Mouse (Mus musculus): Measurements from ENCODE around the gene Nfe2l2. TPM values are rescaled to one million over a fixed set of nuclear protein-coding genes. Genes with fewer than 3 reads are reported as not detected.
A peak's percentile ranks its signal among the peaks of the same experiment; 100 is the strongest.
"Not testable (repeated sequence)": the region's sequence is repeated elsewhere in the genome, so short reads cannot be mapped to it uniquely, and the experiment has no call there.

Nfe2l2 gene
- total RNA-seq, 2 experiments from 2014 or later = 11.4 to 13.5 TPM

DNA sequence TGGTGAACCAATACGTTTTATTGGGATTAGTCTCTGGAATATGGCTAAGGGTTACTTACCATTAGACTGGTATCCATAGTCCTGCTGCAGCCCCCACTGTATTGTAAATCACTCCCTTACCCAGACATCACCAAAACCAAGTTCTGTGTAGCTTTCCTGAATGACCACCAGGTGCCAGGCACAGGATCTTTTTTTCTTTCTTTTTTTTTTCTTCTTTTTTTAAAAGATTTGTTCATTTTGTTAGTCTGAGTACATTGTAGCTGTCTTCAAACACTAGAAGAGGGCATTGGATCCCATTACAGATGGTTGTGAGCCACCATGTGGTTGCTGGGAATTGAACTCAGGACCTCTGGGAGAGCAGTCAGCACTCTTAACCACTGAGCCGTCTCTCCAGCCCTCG lies 8.6 kb upstream of the Nfe2l2 start:
- DNase-seq = no peak

DNA sequence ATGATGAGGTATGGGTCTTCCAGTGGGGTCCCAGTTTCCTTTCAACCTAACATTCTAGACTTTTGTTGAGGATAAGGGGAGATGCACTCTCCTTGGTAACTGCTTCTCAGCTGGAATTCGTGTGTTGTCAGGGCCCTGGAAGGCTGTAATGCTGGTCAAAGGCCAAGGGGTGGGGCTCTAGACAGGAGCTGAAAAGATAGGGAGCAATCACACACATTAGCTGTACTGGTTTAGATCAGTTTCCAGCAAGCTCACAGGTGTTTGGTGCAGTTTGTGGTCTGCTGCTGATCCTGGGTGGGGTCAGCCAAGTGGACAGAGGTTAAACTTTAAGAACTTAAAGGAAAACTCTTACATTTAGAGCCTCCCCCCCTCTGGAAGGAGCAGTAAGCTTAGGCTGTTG lies 3.0 kb upstream of the Nfe2l2 start:
- DNase-seq = no peak

DNA sequence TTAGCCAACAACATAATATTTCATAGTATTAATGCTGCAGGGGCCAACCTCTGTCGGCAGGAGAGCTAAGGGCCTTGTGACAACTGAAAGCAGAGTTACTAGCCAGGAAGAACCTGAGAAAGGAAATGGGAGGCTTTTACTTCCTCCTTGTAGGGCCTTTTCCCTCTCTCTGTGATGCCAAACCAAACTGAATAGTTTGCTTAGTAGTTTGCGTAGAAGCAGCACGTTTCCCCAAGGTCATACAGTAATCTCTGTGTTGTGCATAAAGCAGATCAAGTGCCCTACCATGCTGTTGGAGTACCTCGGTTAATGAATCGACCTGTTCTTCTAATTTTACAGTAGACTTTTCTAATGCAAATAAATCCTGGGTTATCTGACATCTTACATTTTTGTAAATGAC lies 2.0 kb upstream of the Nfe2l2 start:
- DNase-seq = no peak

DNA sequence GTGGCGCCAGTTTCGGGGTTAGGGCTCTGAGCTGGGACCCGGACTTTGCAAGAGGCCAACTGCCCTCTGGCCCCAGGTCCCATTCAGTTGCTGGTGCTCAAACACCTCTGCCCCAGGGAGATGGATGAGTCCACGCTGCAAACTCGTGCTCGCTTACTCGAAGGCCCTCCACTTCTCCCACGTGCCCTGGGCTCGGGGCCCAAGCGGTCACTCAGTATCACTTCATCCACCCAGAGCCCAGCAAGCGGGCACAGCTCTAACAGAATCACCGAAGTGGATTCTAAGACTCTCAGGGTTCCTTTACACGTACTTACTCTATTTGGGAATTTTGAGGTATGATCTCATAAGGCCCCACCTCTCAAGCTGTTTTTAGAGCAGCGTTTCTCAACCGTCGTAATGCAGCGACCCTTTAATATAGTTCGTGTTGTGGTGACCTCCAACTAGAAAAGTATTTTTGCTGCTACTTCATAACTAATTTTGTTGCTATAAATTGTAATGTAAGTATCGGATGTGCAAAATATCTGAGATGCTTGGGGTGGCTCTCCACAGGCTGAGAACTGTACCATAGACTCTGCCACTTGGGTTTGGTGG lies 816 bp upstream of the Nfe2l2 start:
- no peak for DNase-seq

DNA sequence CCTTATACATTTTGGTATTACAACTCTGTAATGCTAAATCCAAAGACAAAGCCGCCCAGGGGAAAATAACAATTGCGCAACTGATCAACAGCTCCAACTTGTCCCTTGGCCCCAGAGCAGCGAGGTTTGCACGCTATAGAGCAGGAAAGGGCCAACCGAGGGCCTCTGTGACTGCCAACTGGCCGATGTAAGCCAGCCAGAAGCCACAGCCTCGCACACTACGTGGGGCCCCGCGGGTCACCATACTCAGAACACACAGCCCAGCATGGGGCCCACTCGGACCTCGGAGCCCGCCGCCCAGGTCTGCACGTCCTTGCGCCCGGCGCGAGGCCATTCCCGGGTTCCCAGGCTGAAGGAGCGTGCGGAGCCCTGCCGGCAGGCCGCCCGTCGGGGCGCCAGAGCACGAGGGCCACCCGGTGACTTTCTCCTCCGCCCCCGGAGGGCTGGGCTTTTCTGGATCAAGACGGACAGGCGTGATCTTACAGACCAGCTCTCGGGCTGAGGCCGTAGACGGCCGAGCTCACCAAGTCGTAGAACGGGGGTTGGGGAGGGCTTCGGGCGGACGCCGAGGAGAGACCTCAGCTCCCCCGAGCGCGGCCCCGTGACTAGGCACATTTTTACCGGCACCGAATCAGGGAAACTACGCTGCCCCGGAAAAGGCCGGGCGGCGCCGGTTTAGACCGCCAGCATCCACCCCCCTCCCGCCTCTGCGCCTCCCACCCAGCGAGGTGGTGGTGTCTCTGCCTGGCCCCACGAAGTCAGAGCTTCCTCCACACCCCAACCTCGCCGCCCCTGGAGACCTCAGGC lies 863 bp downstream of the Nfe2l2 start:
- DNase-seq = peak; percentile 73 to 76

DNA sequence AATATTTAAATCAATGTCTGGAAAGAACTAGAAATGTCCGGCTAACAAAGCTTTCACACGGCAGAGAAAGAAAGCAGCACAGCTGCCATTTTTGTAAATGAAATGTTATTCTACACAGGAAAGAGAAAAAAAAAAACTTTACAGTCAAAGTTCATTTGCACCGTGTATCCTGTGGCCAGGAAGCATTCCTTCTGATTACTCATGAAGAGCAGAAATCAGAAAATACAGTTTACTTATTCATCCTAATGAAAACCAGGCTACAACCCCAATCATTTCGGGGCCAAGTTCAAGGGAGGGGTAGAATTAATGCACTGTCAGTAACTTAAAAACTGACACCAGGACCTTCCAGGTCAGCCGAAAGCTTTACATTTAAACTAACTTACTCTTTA lies 1.9 kb downstream of the Nfe2l2 start:
- no peak for DNase-seq

DNA sequence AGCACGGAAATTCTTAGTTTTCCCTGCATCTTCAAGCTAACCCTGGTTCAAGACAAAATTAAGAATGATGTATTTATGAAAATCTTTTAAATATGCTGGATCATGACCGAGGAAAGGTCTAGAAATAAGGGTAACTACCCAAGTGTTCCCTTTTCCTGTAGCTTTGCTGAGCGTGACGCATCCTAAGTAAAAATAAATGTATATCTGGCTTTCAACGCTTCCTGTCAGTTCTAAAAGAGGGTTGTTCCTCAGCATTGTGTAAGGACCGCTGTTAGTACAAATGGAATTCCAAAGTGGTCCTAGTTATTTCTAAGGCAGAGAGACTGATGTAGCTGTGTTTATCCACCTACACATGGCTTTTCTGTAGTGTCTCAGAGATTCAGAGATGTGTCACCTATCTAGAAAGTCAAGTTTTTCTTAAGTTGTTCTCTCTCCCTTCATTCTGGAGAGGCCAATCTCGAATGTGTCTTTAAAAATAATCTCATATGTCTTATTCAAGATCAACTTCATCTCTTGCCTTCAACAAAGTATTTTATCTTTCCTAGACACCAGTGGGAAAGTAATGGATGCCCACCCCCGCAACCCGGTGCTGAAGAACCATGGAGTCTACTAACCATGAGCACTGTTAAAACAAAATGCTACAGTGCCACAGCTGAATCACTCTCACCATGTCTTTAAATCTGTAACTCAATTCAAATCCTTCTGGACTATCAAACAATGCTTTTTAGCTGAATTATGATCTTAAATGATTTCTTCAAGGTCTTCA lies 2.4 kb downstream of the Nfe2l2 start:
- no peak for DNase-seq

DNA sequence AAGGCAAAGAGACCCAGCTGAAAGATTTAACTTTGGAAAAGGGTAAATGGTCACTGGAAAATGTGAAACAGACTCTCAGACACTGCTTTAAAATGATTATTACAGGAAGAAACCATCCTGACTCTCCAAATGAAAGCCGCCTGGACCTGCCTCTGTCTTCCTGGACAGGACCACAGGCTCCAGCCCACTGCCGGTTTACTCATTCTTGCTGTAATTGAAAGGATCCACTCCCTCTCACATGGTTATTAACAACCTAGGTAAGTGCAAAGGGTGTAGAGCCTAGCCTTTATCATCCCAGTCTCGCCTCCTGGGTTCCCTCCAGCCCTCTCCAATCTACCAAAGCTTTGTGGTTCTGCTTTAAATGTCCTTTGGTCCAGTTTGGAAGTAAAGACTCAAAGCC lies 3.2 kb downstream of the Nfe2l2 start:
- no peak for DNase-seq

DNA sequence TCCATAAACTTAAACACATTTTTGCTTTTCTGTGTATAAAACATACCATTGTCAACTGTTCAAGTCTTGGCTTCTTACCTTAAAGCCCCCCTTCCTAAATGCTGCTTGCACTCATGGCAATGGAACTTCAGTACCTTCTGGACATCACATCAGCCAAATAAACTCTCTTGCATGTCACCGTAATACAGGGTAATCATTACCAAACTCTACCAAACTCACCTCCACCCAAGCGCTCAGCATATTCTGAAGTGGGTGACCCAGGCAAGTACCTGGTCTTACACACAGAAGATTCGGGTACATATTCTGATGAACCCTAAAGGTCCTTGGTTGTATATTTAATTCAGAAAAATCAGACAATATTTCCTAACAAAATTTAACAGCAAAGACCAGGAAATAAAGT lies 3.9 kb downstream of the Nfe2l2 start:
- DNase-seq = no peak

DNA sequence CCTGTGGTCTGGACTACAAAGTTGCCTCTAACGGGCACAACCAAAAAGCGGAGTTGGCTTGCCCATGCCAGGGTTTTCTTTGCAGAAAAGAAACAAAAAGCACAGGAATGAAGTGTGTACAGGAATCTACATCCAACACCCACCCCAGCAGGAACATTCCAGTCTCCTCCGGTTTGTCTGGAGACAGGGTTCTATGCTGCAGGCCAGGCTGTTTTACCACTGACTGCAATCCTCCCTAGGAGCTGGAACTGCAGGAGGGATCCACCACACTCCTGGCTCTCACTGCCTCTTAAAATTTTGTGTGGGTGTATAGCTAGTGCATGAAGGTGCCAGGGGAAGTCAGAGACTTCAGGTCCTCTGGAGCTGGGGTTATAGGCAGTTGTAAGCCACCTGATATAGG lies 5.6 kb downstream of the Nfe2l2 start:
- no peak for DNase-seq

DNA sequence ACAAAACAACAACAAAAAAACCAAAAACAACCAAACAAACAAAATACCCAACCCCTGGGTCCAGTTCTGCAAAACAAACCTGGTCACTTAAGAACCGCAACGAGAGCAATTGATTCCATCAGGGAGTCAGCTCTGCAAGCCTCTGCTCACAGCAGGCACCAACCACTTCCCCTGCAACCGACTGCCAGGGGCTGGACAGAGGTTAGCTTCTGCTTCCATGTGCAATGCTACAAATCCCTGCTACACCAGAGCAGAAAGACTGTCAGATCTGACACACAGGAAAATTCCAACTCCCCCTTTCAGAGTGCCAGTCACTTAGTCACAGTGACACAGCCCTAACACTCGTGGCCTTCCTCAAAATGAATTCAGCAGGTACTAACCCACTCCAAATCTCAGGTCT lies 6.4 kb downstream of the Nfe2l2 start:
- no peak for DNase-seq

DNA sequence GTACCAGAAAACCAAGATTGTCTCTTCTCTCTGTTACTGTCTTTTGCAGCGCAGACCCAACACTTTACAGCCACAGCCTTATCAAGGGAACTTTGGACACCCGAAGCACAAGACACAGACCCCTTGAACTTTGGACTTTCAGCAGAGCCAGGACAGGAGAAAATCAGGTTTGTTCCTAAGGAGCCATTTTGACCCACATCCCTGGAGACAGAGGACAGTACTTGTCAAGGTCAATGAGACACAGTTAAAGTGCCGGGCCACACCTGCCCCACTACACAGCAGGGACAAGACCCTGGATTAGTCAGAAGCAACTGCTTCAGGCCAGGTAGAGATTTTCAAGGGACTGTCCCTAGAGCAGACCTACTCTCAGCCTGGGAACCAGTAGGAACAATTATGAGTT lies 7.2 kb downstream of the Nfe2l2 start:
- DNase-seq = no peak

DNA sequence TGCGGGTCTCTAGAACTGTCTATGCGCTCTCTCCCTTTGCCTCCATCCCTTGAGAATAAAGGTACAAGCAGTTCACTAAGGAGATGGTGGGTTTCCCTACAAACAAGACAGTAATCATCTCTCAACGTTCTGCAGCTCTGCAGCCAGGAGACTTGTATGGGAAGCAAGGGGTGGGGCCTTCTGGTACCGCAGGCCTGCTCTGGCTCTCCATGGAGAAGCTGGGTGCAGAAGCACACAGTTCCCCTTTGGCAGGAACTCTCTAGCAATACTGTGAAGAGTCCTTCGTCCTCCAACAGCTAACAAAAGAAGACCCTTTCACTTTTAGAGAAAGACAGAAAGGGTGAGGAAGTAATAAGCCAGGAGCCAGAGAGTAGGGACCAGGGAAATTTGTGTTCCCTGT lies 8.1 kb downstream of the Nfe2l2 start:
- DNase-seq = no peak

DNA sequence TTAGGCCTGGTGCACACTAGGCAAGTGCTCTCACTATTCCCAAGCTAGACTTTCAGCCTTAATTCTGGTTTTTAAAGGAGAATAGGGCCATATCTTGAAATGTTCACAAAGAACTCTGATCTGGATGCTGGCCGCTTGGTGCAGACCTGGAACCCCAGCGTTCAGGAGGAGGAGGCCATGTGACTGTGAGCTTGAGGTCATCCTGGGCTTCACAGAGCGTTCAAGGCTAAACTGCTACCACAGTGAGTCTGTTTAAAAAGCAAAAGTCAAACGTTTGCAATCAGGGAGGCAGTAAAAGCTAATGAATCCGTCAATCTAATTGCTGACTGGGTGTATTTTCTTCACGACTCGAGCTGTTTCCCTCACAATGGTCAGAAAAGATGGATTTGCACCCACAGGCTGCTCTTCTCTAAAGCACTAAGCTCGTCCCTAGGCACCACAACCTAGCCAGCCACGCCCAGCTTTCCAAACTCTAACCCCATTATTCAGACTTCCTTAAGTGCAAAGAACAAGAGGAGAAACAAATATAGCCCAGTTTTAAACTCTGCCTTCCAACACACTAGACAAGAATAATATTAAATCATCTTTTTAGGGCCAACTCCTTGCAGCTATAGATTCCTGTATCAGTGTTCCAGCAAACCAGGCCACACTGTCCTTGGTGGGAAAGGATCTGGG lies 8.6 kb downstream of the Nfe2l2 start:
- DNase-seq = no peak

DNA sequence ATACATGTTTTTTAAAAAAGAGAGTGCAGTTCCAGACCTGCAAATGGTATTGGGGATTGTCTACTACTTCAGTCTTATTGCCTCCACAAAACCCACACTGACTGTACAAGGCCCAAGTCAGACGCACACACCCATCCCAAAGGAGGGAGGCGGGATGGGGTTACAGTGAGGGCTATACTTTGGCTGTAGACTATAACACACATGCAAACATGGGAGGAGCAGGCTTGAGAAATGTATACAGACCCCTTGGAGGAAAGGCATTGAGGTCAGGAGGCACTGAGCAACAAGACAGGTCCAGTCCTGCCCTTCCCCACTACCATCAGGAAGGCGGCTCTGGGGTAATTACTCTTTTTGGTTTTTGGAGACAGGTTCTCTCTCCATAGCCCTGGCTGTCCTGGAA lies 9.5 kb downstream of the Nfe2l2 start:
- not testable (repeated sequence) for DNase-seq

DNA sequence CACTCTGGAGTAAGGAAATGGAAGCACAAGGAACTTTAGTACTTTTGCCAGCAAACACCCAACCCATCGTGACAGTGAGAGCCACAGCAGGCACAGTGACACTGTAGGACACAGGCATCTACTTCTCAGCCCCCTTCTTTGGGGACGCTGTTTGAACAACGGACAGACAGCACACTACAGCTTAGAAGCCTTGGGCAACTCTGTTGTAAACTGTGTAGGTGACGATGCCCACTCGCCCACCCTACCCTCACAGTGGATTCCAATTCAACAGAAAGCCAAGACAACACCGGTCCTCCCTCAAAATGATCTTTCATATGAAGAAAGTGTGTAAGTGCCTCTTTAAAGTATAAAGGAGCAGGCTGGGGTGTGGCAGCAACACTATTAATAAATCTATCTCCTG lies 12.1 kb downstream of the Nfe2l2 start:
- DNase-seq = no peak

DNA sequence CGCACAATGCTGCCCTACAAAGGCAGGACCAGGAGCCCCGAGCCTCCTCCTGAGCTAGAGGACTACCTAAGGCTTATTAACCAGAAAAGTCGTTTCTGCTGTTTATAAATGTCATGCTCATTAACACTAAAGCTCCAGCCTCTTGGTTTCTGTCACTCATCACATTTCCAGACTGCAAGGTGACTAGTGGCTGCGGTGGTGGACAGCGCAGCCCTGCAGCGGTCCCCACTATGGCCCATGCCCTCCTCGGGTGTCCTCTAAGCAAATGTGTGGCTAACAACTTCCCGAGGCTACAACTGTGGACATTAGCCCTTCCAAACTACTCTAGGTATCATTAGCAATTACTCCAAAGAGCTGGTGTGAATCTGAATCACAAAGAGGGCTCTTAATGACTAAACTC lies 13.1 kb downstream of the Nfe2l2 start:
- no peak for DNase-seq

DNA sequence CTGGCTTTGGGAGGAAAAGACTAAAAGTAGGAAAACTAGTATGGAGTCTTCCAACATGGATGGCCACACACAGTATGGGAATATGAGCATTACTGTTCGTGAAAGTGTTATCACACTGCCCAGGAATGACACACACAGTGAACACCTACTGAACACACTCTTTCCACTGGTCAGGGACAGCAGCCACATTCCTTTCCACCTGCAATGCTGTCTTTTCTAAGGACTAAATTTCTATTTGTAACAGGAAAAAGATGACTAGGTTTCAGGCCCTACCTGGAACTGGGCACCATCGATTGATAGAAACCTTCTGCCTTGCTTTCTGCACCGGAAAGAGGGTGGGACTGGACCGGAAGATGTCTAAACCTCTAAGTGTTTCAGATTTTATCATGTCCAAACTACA lies 13.8 kb downstream of the Nfe2l2 start:
- DNase-seq = no peak

DNA sequence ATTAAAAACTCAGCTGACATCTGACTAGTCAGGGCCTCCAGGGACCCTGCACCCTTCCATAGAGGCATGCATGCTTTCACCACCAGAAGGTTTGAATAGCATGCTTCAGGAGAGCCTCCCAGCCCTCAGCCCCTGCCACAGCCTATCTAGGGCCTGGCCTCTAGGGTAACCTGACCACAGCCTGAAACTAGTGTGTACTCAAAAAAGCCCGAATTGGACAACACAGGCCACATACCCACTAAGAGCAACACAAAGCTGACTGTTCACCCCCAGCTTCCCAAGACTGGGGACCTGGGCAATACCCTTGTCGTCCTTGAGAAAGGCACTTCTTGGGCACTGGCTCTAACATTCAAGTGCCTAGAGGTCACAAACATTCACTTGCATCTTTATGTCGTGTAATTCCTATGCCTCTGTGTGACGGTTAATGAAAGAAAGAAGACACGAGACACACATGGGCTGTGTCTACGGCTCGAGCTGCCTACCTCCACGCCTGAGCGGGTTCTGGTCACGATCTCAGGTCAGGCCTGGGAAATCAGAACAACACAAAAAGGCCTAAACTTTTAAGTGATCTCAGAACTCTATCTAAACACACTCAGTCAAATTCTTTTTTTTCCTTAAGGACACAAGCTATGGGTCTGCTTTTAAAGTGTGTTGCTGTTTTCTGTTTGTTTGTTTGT lies 14.8 kb downstream of the Nfe2l2 start:
- no peak for DNase-seq

DNA sequence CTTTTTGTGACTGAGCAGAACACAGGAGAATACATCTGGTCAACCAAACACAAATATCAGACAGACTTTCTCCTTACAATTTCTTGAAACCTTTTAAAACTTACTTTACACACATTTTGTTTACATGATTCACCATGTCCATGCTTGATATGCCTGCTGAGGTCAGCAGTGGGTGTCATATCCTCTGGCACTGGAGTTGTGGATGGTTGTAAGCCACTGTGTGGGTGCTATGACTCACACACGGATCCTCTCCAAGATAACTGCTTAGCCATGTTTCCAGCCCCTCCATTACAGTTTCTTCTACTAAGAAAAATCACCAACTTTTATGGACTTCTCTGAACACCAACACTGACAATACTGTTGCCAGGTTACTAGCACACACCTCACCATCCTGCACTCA lies 15.5 kb downstream of the Nfe2l2 start:
- no peak for DNase-seq

DNA sequence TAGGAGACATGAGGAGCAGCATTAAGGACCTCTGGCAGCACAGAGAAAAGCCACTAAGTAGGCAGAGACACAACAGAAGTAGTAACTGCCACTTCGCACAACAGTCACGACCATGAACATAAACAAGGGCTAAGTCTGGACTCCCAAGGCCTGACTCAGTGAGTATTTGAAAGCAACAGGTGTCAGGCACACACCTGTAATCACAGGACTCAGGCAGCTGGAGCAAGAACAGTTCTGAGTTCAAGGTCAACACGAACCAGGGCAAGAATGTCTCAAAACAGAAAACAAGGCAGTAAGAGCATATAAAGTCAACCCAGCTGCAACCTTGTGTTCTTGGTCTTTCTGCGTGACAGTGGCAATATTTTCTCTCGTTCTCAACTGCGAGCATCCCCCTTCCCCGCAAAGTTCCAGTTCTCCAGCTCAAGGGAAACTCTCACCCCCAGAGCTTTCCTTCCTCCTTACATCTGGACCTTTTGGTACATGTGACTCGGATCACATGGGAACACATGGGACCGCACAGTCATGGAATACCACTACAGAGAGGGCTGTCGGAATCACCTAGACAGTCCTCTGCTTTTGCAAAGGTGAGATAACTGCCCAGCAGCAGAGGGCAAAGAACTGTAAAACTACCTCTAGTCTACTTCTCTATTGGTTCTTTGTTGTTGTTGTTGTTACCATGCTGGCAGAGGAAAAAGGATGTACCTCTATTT lies 17.2 kb downstream of the Nfe2l2 start:
- DNase-seq = no peak

DNA sequence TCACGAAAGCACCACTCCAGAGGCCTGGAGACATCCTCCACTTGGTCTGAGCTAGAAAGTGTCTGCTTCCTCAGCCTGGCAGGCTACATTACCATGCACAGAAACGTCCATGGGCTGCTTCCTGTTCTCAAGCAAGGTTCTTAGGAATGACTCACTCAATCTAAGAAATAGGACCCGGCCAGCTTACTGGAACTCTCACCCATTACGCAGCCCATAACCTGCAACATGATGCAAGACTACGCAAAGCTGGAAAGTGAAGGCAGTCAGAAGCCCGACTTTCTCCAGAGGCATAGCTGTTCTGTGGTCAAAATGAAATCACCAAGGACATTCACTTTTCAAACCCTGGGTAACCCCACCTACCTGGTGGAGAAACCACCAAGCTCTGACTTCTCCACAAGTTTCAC lies 19.0 kb downstream of the Nfe2l2 start:
- DNase-seq = no peak

All from layer of hippocampus, postnatal 36 days (tissue).